Mouse (Mus musculus) limb, embryonic 14.5 days (tissue): ENCODE data around the gene Guk1. TPM values are rescaled to one million over a fixed set of nuclear protein-coding genes. Genes with fewer than 3 reads are reported as not detected.

Source experiments
- ATAC-seq: fragments of 200-750 bp; cut with Nextera tagmentation; 2 replicates; pipeline ENCODE4 v1.8.0; 2017; ENCODE audit warnings: low read depth, moderate number of reproducible peaks, moderate TSS enrichment; ENCODE audit not compliant: low FRiP score
- DNase-seq: peaks from one replicate; pipeline ENCODE4 v3.0.0-alpha.2; 2015; ENCODE audit warnings: low spot score
- H3K27ac ChIP-seq: fragments of 300-500 bp; sonication (generic); replicated peaks from 2 replicates; pipeline ENCODE4 v1.5.1; 2014; ENCODE audit warnings: low read depth, mild to moderate bottlenecking, low read length, moderate library complexity, mixed read lengths
- H3K27me3 ChIP-seq: fragments of 300-500 bp; sonication (generic); 2 replicates; pipeline ENCODE4 v1.6.1; 2014; ENCODE audit warnings: low read length, mixed read lengths; ENCODE audit not compliant: control insufficient read depth, insufficient read depth
- H3K36me3 ChIP-seq: fragments of 300-500 bp; sonication (generic); 2 replicates; pipeline ENCODE4 v1.6.1; 2014; ENCODE audit warnings: mild to moderate bottlenecking, low read length, moderate library complexity, mixed read lengths; ENCODE audit not compliant: control insufficient read depth, insufficient read depth
- H3K4me1 ChIP-seq: fragments of 300-500 bp; sonication (generic); 2 replicates; pipeline ENCODE4 v1.6.1; 2014; ENCODE audit warnings: antibody characterized with exemption, low read length, mixed read lengths; ENCODE audit not compliant: control insufficient read depth, insufficient read depth
- H3K4me2 ChIP-seq: fragments of 300-500 bp; sonication (generic); replicated peaks from 2 replicates; pipeline ENCODE4 v1.6.1; 2014; ENCODE audit warnings: low read depth, mild to moderate bottlenecking, low read length, moderate library complexity; ENCODE audit not compliant: severe bottlenecking
- H3K4me3 ChIP-seq: fragments of 300-500 bp; sonication (generic); replicated peaks from 2 replicates; pipeline ENCODE4 v1.5.1; 2014; ENCODE audit warnings: low read length
- H3K9ac ChIP-seq: fragments of 300-500 bp; sonication (generic); 2 replicates; pipeline ENCODE4 v1.6.1; 2014; ENCODE audit warnings: mild to moderate bottlenecking, low read depth, low read length, moderate library complexity; ENCODE audit not compliant: severe bottlenecking
- H3K9me3 ChIP-seq: fragments of 300-500 bp; sonication (generic); 2 replicates; pipeline ENCODE4 v1.6.1; 2016; ENCODE audit warnings: low read length; ENCODE audit not compliant: control insufficient read depth
- POLR2A ChIP-seq: fragments of 200-500 bp; IDR thresholded peaks from 2 replicates; pipeline ENCODE4 v1.8.0; 2012; ENCODE audit warnings: inconsistent platforms, mild to moderate bottlenecking, moderate library complexity, borderline replicate concordance; ENCODE audit not compliant: insufficient read depth, insufficient read length; ENCODE audit errors: extremely low read depth
- WGBS: fragments of 180-500 bp; shearing (Covaris S2); extraction: QIAGEN DNeasy Blood & Tissue Kit; methylation state at CpG from one replicate; pipeline ENCODE4 v1.1.7; 2014; 5-methylcytosine and 5-hydroxymethylcytosine counted together
- polyA plus RNA-seq, 2 experiments: library from polyadenylated mRNA; depleted of rRNA in 1 of 2; stranded (reverse) in 1 of 2; unstranded in 1 of 2; fragments of >200 nt; fragmentation: Nextera tagmentation in 1 of 2; extraction: Ambion mirVana in 1 of 2; gene quantifications; 2 replicates each; pipeline versions ENCODE4 v1.2.1 to v1.2.3; 2012 to 2014

The Guk1 gene
- polyA plus RNA-seq, 2 experiments, result 101 to 129 TPM

DNA sequence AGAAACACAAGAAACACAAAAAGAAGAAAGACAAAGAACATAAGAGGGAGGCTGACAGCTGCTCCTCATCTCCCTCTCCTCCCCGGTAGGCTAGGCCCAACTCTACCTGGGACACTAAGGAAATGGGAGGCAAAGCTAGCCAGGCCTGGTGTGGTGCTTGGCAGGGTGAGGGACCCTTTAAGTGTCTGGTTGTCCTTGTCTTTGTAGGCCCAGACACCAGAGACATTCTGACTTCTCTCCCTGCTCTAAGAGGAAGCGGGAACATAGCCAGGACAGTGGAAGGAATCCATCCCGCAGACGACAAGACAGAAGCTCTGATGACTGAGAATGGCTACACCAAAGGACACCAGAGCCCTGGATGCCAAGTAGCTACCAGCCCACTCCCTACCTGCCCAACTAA, 18.0 kb upstream of the Guk1 start:
- H3K36me3 ChIP-seq, result peaks cover 62% of the 10 kb centered on the region

DNA sequence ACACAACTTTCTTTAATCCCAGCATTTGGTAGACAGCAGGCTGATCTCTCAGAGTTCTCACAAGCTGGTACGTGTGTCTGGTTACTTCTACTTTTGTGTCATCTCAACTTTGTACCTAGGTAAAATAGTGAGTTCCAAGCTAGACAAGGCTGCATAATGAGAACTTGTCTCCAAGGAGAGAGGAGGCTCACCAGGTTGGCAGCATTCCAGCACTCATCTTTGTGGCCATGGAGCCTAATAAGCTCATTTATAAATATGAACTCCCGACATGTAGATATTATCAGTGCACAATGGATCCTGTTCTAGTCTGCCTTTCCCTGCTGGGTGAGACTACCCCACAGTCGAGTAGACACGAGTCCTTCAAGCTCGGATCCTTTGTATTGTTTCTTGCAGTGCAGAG, 17.6 kb upstream of the Guk1 start:
- Histone ChIP-seq H3K9ac (no peak overlapping the region), H3K4me3 (peak overlapping the region; percentile 85), H3K27me3 (no peaks in the 10 kb centered on the region), H3K4me1 (peaks cover 6% of the 10 kb centered on the region; the same call in 1 of the 2 replicates), H3K4me2 (peak overlapping the region; percentile 81; the same call in 1 of the 2 replicates), H3K36me3 (peaks cover 62% of the 10 kb centered on the region), H3K9me3 (no peaks in the 10 kb centered on the region), H3K27ac (no peak overlapping the region)
- DNase-seq, result no peak
- no peak for TF ChIP-seq POLR2A
- WGBS, result 73% methylated on average over 5 of the region's 5 CpGs
- no peak for ATAC-seq

More for the DNA sequence above, 18.0 kb upstream of the Guk1 start:
- no peak for DNase-seq
- H3K27me3 ChIP-seq, result no peaks in the 10 kb centered on the region
- no peak overlapping the region for H3K4me2 ChIP-seq
- ATAC-seq, result no peak
- H3K9ac ChIP-seq, result no peak overlapping the region
- no peak for TF ChIP-seq POLR2A
- H3K4me1 ChIP-seq, result peaks cover 6% of the 10 kb centered on the region; the same call in 1 of the 2 replicates
- WGBS, result 83% methylated on average over 4 of the region's 4 CpGs
- H3K4me3 ChIP-seq, result no peak overlapping the region
- no peaks in the 10 kb centered on the region for H3K9me3 ChIP-seq
- no peak overlapping the region for H3K27ac ChIP-seq

DNA sequence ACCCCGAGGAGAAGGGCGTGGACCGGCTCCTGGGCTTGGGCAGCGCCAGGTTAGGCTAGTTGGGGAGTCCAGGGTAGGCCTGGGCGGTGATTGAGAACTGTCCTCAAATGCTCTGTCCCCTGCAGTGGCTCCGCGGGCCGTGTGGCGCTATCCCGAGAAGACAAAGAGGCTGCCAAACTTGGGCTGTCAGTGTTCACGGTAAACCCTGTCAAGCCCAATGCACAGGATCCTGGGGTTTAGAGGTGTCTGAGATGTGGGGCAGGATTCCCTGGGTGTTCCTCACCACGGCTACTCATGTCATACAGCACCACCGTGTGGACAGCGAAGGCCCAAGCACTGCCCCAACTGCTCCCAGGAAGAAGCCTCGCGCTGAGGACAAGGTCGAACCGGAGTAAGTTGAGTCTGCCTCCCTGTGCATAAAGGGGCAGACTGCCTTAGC, 17.0 kb upstream of the Guk1 start:
- peak overlapping the region; percentile 85 for H3K4me3 ChIP-seq
- TF ChIP-seq POLR2A, result no peak
- peak overlapping the region; percentile 92; the same call in 1 of the 2 replicates for H3K27ac ChIP-seq
- H3K27me3 ChIP-seq, result no peaks in the 10 kb centered on the region
- peak; percentile 53 for ATAC-seq
- H3K9me3 ChIP-seq, result no peaks in the 10 kb centered on the region
- H3K36me3 ChIP-seq, result peaks cover 66% of the 10 kb centered on the region
- H3K4me1 ChIP-seq, result peaks cover 6% of the 10 kb centered on the region; the same call in 1 of the 2 replicates
- WGBS, result 12% methylated on average over 17 of the region's 18 CpGs
- peak overlapping the region; percentile 81 for H3K9ac ChIP-seq
- DNase-seq, result peak; percentile 65
- peak overlapping the region; percentile 81 for H3K4me2 ChIP-seq

DNA sequence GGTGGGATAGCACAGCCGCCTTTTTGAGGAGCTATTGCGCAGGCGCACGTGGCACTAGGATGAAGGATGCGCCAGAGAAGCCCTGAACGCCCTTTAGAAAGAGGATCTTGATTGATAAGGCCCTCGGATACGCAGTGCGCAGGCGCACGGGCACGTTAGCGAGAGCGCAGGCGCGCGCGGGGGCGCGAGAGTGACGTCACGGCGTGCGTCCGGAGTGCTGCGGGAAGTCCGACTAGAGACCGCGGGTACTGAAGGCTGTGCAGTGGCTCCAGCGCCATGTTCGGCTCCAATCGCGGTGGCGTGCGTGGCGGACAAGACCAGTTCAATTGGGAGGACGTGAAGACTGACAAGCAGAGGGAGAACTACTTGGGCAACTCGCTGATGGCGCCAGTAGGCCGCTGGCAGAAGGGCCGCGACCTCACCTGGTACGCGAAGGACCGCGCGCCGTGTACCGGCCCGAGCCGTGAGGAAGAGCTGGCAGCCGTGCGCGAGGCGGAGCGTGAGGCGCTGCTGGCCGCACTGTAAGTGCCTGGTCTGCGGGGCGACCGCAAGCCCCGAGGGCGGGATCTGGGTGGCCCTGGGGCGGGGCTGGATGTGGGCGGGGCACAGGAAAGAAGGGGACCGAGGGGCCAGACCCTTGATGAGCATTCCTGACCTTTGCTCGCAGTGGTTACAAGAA, 16.3 kb upstream of the Guk1 start, which contains the start of gene 2310033P09Rik:
2310033P09Rik (plus strand) TSS at position 169 of the 679 bp plus-strand sequence.
- no peaks in the 10 kb centered on the region for H3K9me3 ChIP-seq
- H3K4me2 ChIP-seq, result peak within 1 kb of the TSS; percentile 81
- H3K27ac ChIP-seq, result peak within 1 kb of the TSS; percentile 92
- under 1% methylated on average over 65 of the region's 67 CpGs for WGBS
- DNase-seq, result peak; percentile 88
- peak; percentile 84; the same call in 1 of the 2 replicates for TF ChIP-seq POLR2A
- peaks cover 64% of the 10 kb centered on the region for H3K36me3 ChIP-seq
- peak within 1 kb of the TSS; percentile 85 for H3K4me3 ChIP-seq
- ATAC-seq, result peak; percentile 87
- H3K4me1 ChIP-seq, result peaks cover 6% of the 10 kb centered on the region; the same call in 1 of the 2 replicates
- peak within 1 kb of the TSS; percentile 81 for H3K9ac ChIP-seq
- H3K27me3 ChIP-seq, result no peaks in the 10 kb centered on the region

DNA sequence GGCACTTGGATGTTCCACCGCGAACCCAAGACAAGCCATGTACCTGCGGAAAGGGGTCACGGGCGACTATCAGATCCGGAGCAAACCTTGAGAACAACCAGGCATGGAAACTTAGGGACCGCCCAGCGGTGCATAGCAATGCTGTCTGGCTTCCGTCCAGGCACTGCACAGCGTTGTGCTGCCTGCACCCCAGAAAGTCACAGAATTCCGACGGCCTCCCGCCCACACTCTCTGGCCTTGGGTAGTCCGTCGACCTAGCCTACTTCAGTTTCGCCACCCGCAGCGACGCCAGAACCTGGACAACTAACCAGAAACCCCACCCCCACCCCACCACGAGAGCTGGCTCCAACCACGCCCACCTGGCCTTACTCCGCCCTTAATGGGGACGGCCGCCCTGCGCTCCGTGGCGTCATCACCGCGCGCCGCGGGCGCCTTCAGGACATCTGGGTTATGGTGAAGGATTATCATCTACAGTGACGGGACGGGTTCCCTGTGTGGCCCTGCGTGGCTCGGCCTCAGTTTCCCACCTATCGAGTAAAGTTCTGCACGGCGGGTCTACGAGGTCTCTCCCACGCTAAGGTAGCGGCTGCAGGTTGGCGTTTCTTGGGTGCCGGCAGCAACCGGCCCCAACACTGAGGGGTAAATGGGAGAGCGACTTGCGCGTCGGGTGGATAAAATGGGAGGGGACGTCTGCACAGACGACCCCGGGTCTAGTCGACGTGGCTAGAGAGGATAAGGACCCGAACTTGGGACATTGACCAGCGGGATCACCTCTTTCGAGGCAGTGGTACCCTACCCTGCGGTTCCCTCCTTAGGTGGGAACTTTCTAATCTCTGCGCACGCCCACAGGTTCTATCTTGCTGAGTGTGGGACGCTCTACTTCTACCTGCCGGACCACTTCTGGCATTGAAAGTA, 10.3 kb upstream of the Guk1 start, which contains the start of gene Mrpl55:
Mrpl55 (plus strand) TSS at position 406 of the 915 bp plus-strand sequence.
- ATAC-seq, result peak; percentile 93
- Histone ChIP-seq H3K27me3 (no peaks in the 10 kb centered on the region), H3K9ac (peak within 1 kb of the TSS; percentile 74), H3K9me3 (no peaks in the 10 kb centered on the region), H3K36me3 (peaks cover 37% of the 10 kb centered on the region), H3K4me2 (peak within 1 kb of the TSS; percentile 65), H3K4me1 (peaks cover 11% of the 10 kb centered on the region), H3K27ac (peak within 1 kb of the TSS; percentile 74), H3K4me3 (peak within 1 kb of the TSS; percentile 77)
- under 1% methylated on average over 63 of the region's 63 CpGs for WGBS
- 0 out of 2 replicates have a peak, but pooled peaks have one; percentile 32 for TF ChIP-seq POLR2A
- DNase-seq, result peak; percentile 95
